Mouse (Mus musculus): ENCODE results near the gene Kctd4. TPM values are rescaled to one million over a fixed set of nuclear protein-coding genes. Genes with fewer than 3 reads are reported as not detected.
"Not testable (repeated sequence)": the region's sequence is repeated elsewhere in the genome, so short reads cannot be mapped to it uniquely, and the experiment has no call there.

Gene Kctd4
- total and polyA plus RNA-seq, 3 experiments: 0.06 TPM; not detected in 2

DNA sequence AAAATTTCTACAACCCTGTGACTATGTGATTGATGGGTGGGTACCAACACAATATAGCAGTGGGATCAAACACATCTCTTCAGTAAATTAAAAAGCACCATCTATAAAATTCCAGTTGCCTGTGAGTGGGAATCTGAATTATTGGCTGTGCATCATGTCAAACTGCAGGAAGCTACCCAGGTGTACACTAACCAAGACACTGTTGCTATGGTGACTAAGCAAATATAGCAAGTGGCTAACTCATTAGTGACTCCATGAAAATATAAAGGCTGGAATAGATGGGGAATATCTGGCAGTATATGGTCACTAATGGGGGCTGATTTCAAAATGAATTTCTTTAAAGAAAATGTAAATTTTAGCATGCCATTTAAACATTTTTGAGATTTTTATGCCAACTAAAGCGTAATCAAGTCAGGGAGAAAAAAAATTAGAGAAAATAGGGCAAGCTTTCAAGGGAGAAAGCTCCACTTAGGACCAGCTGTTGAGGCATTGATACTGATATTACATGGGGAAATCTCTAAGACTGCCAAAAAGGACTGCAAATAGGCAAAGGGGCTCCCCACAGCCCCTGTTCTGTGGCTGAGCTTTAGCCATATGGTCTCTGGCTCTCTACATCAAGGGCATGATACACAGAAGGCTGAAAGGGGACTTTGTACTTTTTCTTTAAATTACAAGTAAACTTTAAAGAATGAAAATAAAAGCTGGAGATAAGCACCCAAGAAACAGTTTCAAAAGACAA, 31.3 kb upstream of the Kctd4 start:
- Histone ChIP-seq H3K4me2 (ENCODE audit: insufficient read depth, low read depth, poor library complexity, severe bottlenecking) (no peak overlapping the region), H3K79me2 (replicated peaks; ENCODE audit: control insufficient read depth, extremely low read depth, insufficient read depth, poor library complexity, severe bottlenecking) (no peaks in the 10 kb centered on the region; the same call in 1 of the 2 replicates), H3K4me3 (replicated peaks in 1 of 3; ENCODE audit: low read depth in 2 of 3, low read length in 2 of 3, poor library complexity in 1 of 3) (no peak overlapping the region), H3K36me3 (replicated peaks in 1 of 2; ENCODE audit: control insufficient read depth in 1 of 2, insufficient read depth in 1 of 2, low read length in 1 of 2) (peaks cover 0 to 24% of the 10 kb centered on the region in 2 experiments), H3K4me1 (ENCODE audit: control insufficient read depth in 1 of 2, insufficient read depth in 2 of 2) (peaks cover 0 to 15% of the 10 kb centered on the region in 2 experiments; a peak in 2 of 4 replicates), H3K27me3 (replicated peaks) (no peaks in the 10 kb centered on the region), H3K9me3 (replicated peaks; ENCODE audit: low read length) (no peaks in the 10 kb centered on the region), H3K9ac (ENCODE audit: insufficient read depth, low read depth) (no peak overlapping the region), H3K27ac (ENCODE audit: insufficient read depth, low read depth) (no peak overlapping the region)
- dilution Hi-C loops (cut with MboI; ENCODE audit: extremely low pct_ligation_motif_present, extremely low pct_unique_long_range_greater_than_20kb, low sequenced_read_pairs): no loop called here
- TF ChIP-seq ELF1 (IDR thresholded peaks at IDR 0.05; ENCODE audit: low read depth, low read length) (no peak), USF2 (conservative IDR thresholded peaks at IDR 0.05; ENCODE audit: low read depth, low read length) (no peak), CTCF (conservative IDR thresholded peaks at IDR 0.05 in 1 of 2, IDR thresholded peaks at IDR 0.05 in 1 of 2; ENCODE audit: low read depth in 2 of 2, low read length in 2 of 2) (no peak), KAT2A (IDR thresholded peaks at IDR 0.05; ENCODE audit: insufficient replicate concordance, low read length) (no peak), ZMIZ1 (IDR thresholded peaks at IDR 0.05; ENCODE audit: low read depth, low read length) (no peak), MEF2A (IDR thresholded peaks at IDR 0.05; ENCODE audit: borderline replicate concordance, low read depth, low read length) (no peak), TCF12 (IDR thresholded peaks at IDR 0.05; ENCODE audit: low read depth, low read length) (no peak), E2F4 (IDR thresholded peaks at IDR 0.05; ENCODE audit: insufficient replicate concordance, low read depth, low read length) (no peak), POLR2AphosphoS2 (IDR thresholded peaks at IDR 0.05; ENCODE audit: low read depth, low read length) (no peak), ETS1 (conservative IDR thresholded peaks at IDR 0.05; ENCODE audit: low read depth, low read length) (no peak), ZKSCAN1 (IDR thresholded peaks at IDR 0.05; ENCODE audit: borderline replicate concordance, low read depth, low read length) (no peak), CHD1 (IDR thresholded peaks at IDR 0.05; ENCODE audit: low read depth, low read length) (no peak)
- in situ Hi-C loops (cut with MboI; ENCODE audit: low pct_ligation_motif_present, low pct_unique_long_range_greater_than_20kb, low sequenced_read_pairs): no loop called here
- DNase-seq (ENCODE audit: extremely low read depth): no peak

- H3K4me3 ChIP-seq (replicated peaks in 1 of 3; ENCODE audit: low read depth in 2 of 3, low read length in 2 of 3, poor library complexity in 1 of 3); in situ Hi-C loops (cut with MboI; ENCODE audit: low pct_ligation_motif_present, low pct_unique_long_range_greater_than_20kb, low sequenced_read_pairs); H3K4me1 ChIP-seq (ENCODE audit: control insufficient read depth in 1 of 2, insufficient read depth in 2 of 2); DNase-seq (ENCODE audit: extremely low read depth); dilution Hi-C loops (cut with MboI; ENCODE audit: extremely low pct_ligation_motif_present, extremely low pct_unique_long_range_greater_than_20kb, low sequenced_read_pairs); H3K27ac ChIP-seq (ENCODE audit: insufficient read depth, low read depth); H3K9me3 ChIP-seq (replicated peaks; ENCODE audit: low read length); H3K27me3 ChIP-seq (replicated peaks); H3K79me2 ChIP-seq (replicated peaks; ENCODE audit: control insufficient read depth, extremely low read depth, insufficient read depth, poor library complexity, severe bottlenecking); H3K9ac ChIP-seq (ENCODE audit: insufficient read depth, low read depth); H3K4me2 ChIP-seq (ENCODE audit: insufficient read depth, low read depth, poor library complexity, severe bottlenecking): not testable (repeated sequence)
- peaks cover 0 to 45% of the 10 kb centered on the region in 2 experiments for H3K36me3 ChIP-seq (replicated peaks in 1 of 2; ENCODE audit: control insufficient read depth in 1 of 2, insufficient read depth in 1 of 2, low read length in 1 of 2)
Observed at GRCm38 (mm10) chr14:75929713-75930112, 25.1 kb upstream of the Kctd4 start.

- H3K4me2 ChIP-seq (ENCODE audit: insufficient read depth, low read depth, poor library complexity, severe bottlenecking): no peak overlapping the region
- no peaks in the 10 kb centered on the region for H3K27me3 ChIP-seq (replicated peaks)
- TF ChIP-seq EP300 (IDR thresholded peaks at IDR 0.05; ENCODE audit: low read length) (no peak), ETS1 (conservative IDR thresholded peaks at IDR 0.05; ENCODE audit: low read depth, low read length) (no peak), SMC3 (IDR thresholded peaks at IDR 0.05; ENCODE audit: low read depth, low read length) (no peak), MYC (IDR thresholded peaks at IDR 0.05; ENCODE audit: low read depth, low read length) (no peak), KAT2A (IDR thresholded peaks at IDR 0.05; ENCODE audit: insufficient replicate concordance, low read length) (no peak), IRF4 (IDR thresholded peaks at IDR 0.05; ENCODE audit: low read depth, low read length) (no peak), POLR2AphosphoS2 (IDR thresholded peaks at IDR 0.05; ENCODE audit: low read depth, low read length) (no peak), CTCF (conservative IDR thresholded peaks at IDR 0.05 in 1 of 2, IDR thresholded peaks at IDR 0.05 in 1 of 2; ENCODE audit: low read depth in 2 of 2, low read length in 2 of 2) (no peak), CHD2 (IDR thresholded peaks at IDR 0.05; ENCODE audit: low read length) (no peak)
- no peak for DNase-seq (ENCODE audit: extremely low read depth)
- no peak overlapping the region for H3K9ac ChIP-seq (ENCODE audit: insufficient read depth, low read depth)
- H3K4me1 ChIP-seq (ENCODE audit: control insufficient read depth in 1 of 2, insufficient read depth in 2 of 2): no peaks in the 10 kb centered on the region
- H3K79me2 ChIP-seq (replicated peaks; ENCODE audit: control insufficient read depth, extremely low read depth, insufficient read depth, poor library complexity, severe bottlenecking): no peaks in the 10 kb centered on the region
- in situ Hi-C loops (cut with MboI; ENCODE audit: low pct_ligation_motif_present, low pct_unique_long_range_greater_than_20kb, low sequenced_read_pairs) (no loop called here), dilution Hi-C loops (cut with MboI; ENCODE audit: extremely low pct_ligation_motif_present, extremely low pct_unique_long_range_greater_than_20kb, low sequenced_read_pairs) (no loop called here)
- peaks cover 0 to 34% of the 10 kb centered on the region in 2 experiments for H3K36me3 ChIP-seq (replicated peaks in 1 of 2; ENCODE audit: control insufficient read depth in 1 of 2, insufficient read depth in 1 of 2, low read length in 1 of 2)
- no peak overlapping the region for H3K27ac ChIP-seq (ENCODE audit: insufficient read depth, low read depth)
- H3K9me3 ChIP-seq (replicated peaks; ENCODE audit: low read length): no peaks in the 10 kb centered on the region
- H3K4me3 ChIP-seq (replicated peaks in 1 of 3; ENCODE audit: low read depth in 2 of 3, low read length in 2 of 3, poor library complexity in 1 of 3): no peak overlapping the region
Observed at GRCm38 (mm10) chr14:75931266-75931665, 23.5 kb upstream of the Kctd4 start.
